Mouse (Mus musculus) ES-E14 (cell line): ENCODE measurements at regions not wholly inside any gene's neighbourhood (a gene's known extent, or its start where the extent isn't known, plus 50 kb on each side); places are given as distances from the start of the nearest gene placed in this dataset.

ENCODE experiments used
- DNase-seq: peaks from one replicate; pipeline ENCODE4 v3.0.0-alpha.2; 2013; ENCODE audit warnings: low read depth, low spot score
- H3K27ac ChIP-seq: 2 replicates; pipeline ENCODE4 v1.5.1; 2012; ENCODE audit warnings: low read depth, mild to moderate bottlenecking, low read length, moderate library complexity, mixed read lengths; ENCODE audit not compliant: poor library complexity, insufficient read depth, severe bottlenecking
- H3K36me3 ChIP-seq: 2 replicates; pipeline ENCODE4 v1.6.1; 2012; ENCODE audit warnings: mild to moderate bottlenecking, low read length, moderate library complexity, mixed read lengths; ENCODE audit not compliant: control insufficient read depth, poor library complexity, insufficient read depth, severe bottlenecking
- H3K4me1 ChIP-seq, 2 experiments: fragments of 150-350 bp in 1 of 2; sonication (generic) in 1 of 2; 2 replicates each; pipeline ENCODE4 v1.6.1; 2012; ENCODE audit warnings: low read length in 2 of 2, mild to moderate bottlenecking in 1 of 2, mixed read lengths in 1 of 2; ENCODE audit not compliant: control insufficient read depth in 2 of 2, insufficient read depth in 2 of 2, poor library complexity in 1 of 2
- H3K4me3 ChIP-seq, 2 experiments: fragments of 150-350 bp in 1 of 2; sonication (generic) in 1 of 2; 2 replicates each; pipeline ENCODE4 v1.5.1; 2012; ENCODE audit warnings: low read length in 2 of 2, low read depth in 1 of 2, mild to moderate bottlenecking in 1 of 2, mixed read lengths in 1 of 2; ENCODE audit not compliant: insufficient read depth in 1 of 2, poor library complexity in 1 of 2, severe bottlenecking in 1 of 2
- H3K9ac ChIP-seq: 2 replicates; pipeline ENCODE4 v1.6.1; 2012; ENCODE audit warnings: low read depth, mild to moderate bottlenecking, low read length, mixed read lengths; ENCODE audit not compliant: poor library complexity, insufficient read depth, severe bottlenecking
- H3K9me3 ChIP-seq: fragments of 150-350 bp; sonication (generic); 2 replicates; pipeline ENCODE4 v1.6.1; 2012; ENCODE audit warnings: low read depth, mild to moderate bottlenecking, low read length; ENCODE audit not compliant: control insufficient read depth, insufficient read depth
- CHD2 ChIP-seq: IDR thresholded peaks from 2 replicates; pipeline ENCODE4 v1.6.1; 2014; ENCODE audit warnings: mild to moderate bottlenecking, low read depth, low read length, inconsistent platforms
- HCFC1 ChIP-seq: IDR thresholded peaks from 2 replicates; pipeline ENCODE4 v1.6.1; 2012; ENCODE audit warnings: low read length, inconsistent platforms, borderline replicate concordance; ENCODE audit not compliant: insufficient read depth
- MAFK ChIP-seq: IDR thresholded peaks from 2 replicates; pipeline ENCODE4 v1.6.1; 2014; ENCODE audit warnings: mild to moderate bottlenecking, low read depth, low read length, inconsistent platforms; ENCODE audit not compliant: insufficient read depth
- ZC3H11A ChIP-seq: IDR thresholded peaks from 2 replicates; pipeline ENCODE4 v1.6.1; 2012; ENCODE audit warnings: low read depth, mild to moderate bottlenecking, inconsistent platforms, low read length, borderline replicate concordance
- ZNF384 ChIP-seq: IDR thresholded peaks from 2 replicates; pipeline ENCODE4 v1.6.1; 2012; ENCODE audit warnings: low read depth, low read length, inconsistent platforms
- in situ Hi-C, 2 experiments: fragments of 600-800 bp; cut with MboI; formaldehyde crosslinking; loops; one replicate each; pipeline ENCODE4 v1.15.1; 2025; ENCODE audit warnings: low sequenced_read_pairs in 2 of 2, inconsistent platforms in 1 of 2; ENCODE audit not compliant: unreplicated experiment in 2 of 2

DNA sequence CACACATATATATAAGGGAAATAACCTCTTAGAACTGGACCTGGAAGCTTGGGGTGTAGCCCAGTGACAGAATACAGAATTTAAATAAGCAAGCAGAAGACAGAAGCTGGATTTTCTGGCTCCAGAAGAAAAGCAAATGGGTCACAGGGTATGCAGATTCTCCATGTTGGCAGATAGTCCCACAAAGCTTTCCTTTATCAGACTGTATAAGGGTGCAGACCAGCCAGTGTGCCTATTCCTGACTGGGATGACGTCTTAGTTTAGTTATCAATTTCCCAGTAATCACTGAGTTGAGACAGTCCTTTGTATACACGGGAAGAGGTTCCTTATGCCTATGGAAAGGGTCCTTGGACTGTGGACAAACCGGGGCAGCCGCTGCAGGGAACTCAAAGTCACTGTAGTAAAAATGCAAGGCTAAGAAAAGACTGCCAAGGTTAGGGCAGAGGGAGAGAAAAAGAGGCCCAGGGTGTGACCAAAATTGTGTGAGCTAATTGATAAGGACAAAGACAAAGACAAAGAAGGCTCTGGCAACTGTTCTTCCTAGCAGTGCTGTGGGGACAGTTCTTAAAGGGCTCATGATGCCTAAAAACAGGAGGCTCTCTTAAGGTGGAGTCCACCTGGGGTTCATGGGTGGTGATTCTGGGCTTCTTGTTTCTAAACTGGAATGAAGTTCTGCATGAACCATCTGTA is 459.7 kb upstream of the Sall1 start:
- Histone ChIP-seq H3K9ac (no peak overlapping the region), H3K9me3 (no peaks in the 10 kb centered on the region), H3K27ac (no peak overlapping the region), H3K4me1 (no peaks in the 10 kb centered on the region), H3K36me3 (no peaks in the 10 kb centered on the region), H3K4me3 (no peak overlapping the region)
- in situ Hi-C loops = no loop called here
- DNase-seq = no peak
- TF ChIP-seq ZC3H11A (no peak), CHD2 (no peak), MAFK (no peak), HCFC1 (no peak), ZNF384 (no peak)

- no peak overlapping the region for H3K9ac ChIP-seq
- TF ChIP-seq CHD2 = no peak
- TF ChIP-seq ZNF384 = no peak
- TF ChIP-seq MAFK = no peak
- TF ChIP-seq HCFC1 = no peak
- TF ChIP-seq ZC3H11A = no peak
- no peak overlapping the region for H3K4me3 ChIP-seq
- DNase-seq = no peak
- no peaks in the 10 kb centered on the region for H3K9me3 ChIP-seq
- no peak overlapping the region for H3K27ac ChIP-seq
- in situ Hi-C loops = no loop called here
- H3K4me1 ChIP-seq = no peaks in the 10 kb centered on the region
- no peaks in the 10 kb centered on the region for H3K36me3 ChIP-seq
Observed at GRCm38 (mm10) chr8:89503030-89503429, 459.1 kb upstream of the Sall1 start.

GRCm38 (mm10) chr8:89501756-89502155 is 457.8 kb upstream of the Sall1 start:
- H3K9me3 ChIP-seq = no peaks in the 10 kb centered on the region

DNA sequence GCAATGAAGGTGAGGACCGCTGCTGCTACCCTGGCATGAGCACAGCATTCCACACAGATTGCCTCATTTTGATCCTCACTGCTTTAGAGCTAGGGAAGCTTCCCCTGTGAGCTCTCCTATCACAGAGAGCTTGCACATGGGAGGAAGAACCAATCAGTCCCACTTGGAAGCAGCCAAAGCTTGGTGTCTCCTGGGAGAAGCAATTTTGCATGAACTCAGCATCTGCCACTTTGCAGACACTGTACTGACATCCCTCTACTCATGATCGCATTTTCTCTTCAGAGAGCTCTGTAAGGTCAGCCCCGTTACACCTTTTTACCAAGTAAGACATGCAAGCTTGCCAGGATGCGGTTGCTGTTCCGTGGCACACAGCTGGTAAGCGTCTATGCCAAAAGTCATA is 455.9 kb upstream of the Sall1 start:
- H3K4me1 ChIP-seq = no peaks in the 10 kb centered on the region
- TF ChIP-seq ZNF384 (no peak), ZC3H11A (no peak), CHD2 (no peak), MAFK (no peak), HCFC1 (no peak)
- in situ Hi-C loops = no loop called here
- H3K9ac ChIP-seq = no peak overlapping the region
- H3K9me3 ChIP-seq = no peaks in the 10 kb centered on the region
- DNase-seq = no peak
- no peak overlapping the region for H3K4me3 ChIP-seq
- H3K36me3 ChIP-seq = no peaks in the 10 kb centered on the region
- H3K27ac ChIP-seq = no peak overlapping the region

More at GRCm38 (mm10) chr8:89501756-89502155, 457.8 kb upstream of the Sall1 start:
- Histone ChIP-seq H3K4me1 (no peaks in the 10 kb centered on the region), H3K4me3 (no peak overlapping the region), H3K9ac (no peak overlapping the region), H3K27ac (no peak overlapping the region), H3K36me3 (no peaks in the 10 kb centered on the region)
- no peak for TF ChIP-seq ZC3H11A
- TF ChIP-seq ZNF384 = no peak
- TF ChIP-seq CHD2 = no peak
- no peak for TF ChIP-seq HCFC1
- TF ChIP-seq MAFK = no peak
- in situ Hi-C loops = no loop called here
- DNase-seq = no peak
